Mouse (Mus musculus): ENCODE measurements around the gene Tmem255b.

Tmem255b gene

GRCm38 (mm10) chr8:13448145-13448544, 13.2 kb downstream of the Tmem255b start:
- DNase-seq, result no peak

GRCm38 (mm10) chr8:13451747-13452277, 16.8 kb downstream of the Tmem255b start:
- DNase-seq, result no peak

DNA sequence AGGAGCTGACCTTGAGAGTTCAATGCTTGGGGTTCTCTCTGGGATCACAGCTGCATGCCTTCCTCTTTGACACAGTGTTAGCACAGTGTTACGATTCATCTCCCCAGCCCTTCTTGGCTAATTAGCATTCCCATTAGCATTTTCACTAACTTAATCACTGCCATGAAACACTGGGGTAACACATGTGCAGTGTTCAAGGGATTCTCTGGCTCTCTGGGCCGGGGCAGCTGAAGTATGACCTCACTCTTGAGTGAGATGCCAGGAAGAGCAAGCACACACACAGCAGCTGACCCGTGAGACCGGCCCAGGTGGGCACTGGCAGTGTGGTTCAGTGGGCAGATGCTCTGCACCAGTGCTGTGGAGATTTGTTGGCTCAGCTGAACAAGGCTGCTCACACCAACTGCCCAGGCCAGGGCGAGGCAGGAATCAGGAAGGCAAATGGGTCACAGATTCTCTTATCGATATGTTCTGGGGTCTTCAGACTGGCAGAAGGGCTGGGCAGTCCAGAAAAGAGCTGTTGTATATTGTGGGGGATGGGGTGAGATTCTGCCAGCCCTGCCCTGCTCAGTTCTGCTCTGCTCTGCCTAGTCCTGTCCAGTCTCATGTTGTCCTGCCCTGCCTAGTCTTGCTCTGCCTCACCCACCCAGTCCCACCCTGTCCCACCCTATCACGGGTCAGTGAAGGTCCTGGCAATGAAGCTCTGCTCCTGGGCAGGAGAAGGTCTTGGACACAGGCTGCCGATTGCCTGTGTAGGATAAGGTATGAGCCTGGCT, 19.5 kb downstream of the Tmem255b start:
- DNase-seq, result no peak

DNA sequence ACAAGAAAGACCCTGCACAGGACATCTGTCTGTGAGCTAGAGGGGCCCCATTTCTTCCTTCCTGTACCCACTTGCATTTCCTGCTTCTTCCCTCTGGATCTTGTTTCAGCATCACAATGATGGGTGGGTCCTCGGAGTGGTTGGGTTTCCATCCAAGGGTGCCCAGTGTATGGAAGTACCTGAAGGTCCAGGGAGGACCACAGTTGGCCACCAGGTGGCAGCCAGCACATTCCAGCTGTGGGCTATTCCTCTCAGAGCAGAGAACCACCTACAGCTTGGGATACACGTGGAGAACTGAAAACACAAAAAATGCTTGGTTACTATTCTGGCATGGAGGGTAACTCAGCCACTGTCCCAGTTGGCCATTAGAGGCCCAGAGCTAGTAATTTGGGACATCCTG, 20.3 kb downstream of the Tmem255b start:
- peak; percentile 63 for DNase-seq

- DNase-seq, result no peak
These were observed 24.4 kb downstream of the Tmem255b start for GRCm38 (mm10) chr8:13459431-13459830.

DNA sequence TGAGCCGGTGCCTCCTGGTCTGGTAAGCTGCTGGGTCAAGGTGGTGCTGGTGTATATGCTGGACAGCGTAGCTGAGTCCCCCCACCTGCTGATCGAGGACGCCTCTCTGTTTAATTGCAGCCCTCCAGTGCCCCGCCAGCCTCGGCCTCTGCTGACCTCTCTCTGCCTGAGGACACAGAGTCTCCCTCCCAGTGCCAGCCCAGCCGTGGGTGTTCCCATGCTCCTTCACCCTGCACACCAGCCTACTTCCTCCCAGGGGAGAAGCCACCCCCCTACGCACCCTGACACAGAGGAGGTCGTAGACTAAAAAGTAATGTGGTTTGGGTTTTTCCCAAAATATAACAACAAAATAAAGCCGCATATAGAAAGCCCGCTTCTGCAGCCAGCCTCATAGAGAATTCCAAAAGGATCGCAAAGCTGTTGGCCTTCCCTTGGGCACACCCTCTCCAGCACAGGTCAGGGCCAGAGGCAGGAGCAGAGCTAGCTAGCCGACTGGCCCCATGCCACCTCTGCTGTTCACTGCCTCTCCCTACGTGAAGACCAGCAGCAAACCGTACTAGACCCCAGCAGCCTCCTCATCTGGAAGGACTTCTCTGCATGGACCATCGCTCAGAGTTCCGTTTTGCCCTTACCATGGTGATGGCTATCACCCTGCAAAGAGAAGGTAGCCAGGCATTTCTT, 26.2 kb downstream of the Tmem255b start:
- no peak for DNase-seq

GRCm38 (mm10) chr8:13461843-13462242, 26.9 kb downstream of the Tmem255b start:
- peak; percentile 90 for DNase-seq

GRCm38 (mm10) chr8:13462392-13462791, 27.4 kb downstream of the Tmem255b start:
- DNase-seq, result no peak

- DNase-seq, result no peak
These were observed 30.3 kb downstream of the Tmem255b start for GRCm38 (mm10) chr8:13465324-13465723.

GRCm38 (mm10) chr8:13466989-13467388, 32.0 kb downstream of the Tmem255b start:
- DNase-seq, result peak; percentile 39

GRCm38 (mm10) chr8:13468737-13469136, 33.7 kb downstream of the Tmem255b start:
- no peak for DNase-seq

GRCm38 (mm10) chr8:13471484-13471883, 36.5 kb downstream of the Tmem255b start:
- no peak for DNase-seq

GRCm38 (mm10) chr8:13472284-13472683, 37.3 kb downstream of the Tmem255b start:
- no peak for DNase-seq

- DNase-seq, result no peak
These were observed 40.9 kb downstream of the Tmem255b start for GRCm38 (mm10) chr8:13475892-13476291.

GRCm38 (mm10) chr8:13481089-13481554, 46.1 kb downstream of the Tmem255b start:
- no peak for DNase-seq

- DNase-seq, result no peak
These were observed 46.6 kb downstream of the Tmem255b start for GRCm38 (mm10) chr8:13481596-13481995.

GRCm38 (mm10) chr8:13482101-13482801, 47.3 kb downstream of the Tmem255b start:
- DNase-seq, result no peak

DNA sequence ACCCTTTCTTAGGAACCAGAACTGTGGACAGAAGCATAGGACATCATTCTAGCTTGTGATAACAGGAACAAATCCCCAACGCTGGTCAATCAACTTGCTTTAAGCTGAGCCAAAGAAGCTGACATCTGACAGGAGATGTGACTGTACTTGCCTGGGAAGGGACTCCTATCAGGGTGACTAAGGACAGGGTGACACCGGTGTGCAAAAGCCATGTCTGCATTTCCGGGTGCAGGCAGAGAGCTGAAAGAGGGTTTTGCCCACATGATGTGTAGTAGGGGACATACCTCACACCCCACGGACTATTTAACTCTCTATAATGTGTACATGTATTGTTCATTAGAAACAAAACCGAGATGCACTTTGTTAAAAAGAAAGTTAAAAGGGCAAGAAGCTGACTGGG, 48.2 kb downstream of the Tmem255b start:
- DNase-seq, result no peak

DNA sequence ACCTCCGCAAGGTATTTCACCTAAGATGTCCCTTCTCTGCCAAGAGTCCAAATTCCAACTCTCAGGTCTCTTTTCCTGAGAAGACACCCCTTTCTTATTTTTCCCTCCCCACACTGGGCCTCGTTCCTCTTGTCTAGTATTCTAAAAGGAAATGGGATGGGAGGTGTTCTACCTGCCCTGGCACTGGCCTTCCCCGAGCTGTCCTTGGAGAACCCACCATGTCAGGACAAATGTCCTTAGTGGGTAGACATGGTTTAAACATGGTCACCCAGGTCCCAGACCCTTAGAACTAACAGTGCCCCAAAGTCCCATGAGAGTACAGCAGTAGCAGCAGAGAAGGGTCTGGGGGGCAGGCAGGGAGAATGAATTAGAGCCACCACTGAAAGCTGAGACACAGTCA, 54.4 kb downstream of the Tmem255b start:
- DNase-seq, result no peak

DNA sequence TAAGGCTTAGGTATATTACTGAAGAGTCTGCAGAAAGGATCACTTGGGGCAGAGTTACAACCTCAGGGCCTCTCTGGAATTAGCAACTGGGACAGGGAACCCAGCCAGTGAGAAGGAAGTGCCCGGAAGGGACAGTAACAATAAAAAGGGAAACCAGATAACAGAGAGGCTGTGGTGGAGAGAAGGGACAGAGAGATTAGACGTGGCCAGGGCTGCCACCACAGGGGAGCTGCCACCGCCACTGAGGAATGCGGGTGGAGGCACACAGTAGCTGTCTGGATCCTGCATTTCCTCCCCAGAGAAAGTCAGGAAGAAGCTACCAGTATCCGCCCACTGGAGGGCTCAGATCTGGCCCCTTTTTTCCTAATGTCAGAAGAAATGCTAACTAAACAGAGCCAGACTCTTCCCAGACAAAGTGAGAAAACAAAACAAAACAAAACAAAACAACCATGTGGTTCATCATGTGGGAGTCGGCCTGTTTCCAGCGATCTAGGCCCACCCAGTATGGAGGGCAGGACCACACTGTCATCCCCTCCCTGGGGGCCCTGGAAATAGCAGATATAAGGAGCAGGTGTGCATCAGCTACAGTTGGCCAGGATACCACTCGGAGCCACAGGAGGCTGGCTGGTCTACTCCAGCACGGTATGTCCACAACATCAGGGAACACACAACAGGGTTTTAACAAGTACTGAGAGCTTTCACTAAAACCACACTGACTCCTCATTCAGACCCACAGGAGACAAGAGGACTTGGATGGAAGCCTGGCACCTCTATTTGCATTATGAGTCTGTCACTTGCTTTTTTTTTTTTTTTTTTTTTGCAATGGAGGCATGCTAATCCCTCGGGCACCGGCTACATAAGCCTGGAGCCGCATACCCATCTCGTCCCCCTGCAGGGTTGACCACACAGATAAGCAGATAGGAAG, 55.3 kb downstream of the Tmem255b start:
- no peak for DNase-seq

DNA sequence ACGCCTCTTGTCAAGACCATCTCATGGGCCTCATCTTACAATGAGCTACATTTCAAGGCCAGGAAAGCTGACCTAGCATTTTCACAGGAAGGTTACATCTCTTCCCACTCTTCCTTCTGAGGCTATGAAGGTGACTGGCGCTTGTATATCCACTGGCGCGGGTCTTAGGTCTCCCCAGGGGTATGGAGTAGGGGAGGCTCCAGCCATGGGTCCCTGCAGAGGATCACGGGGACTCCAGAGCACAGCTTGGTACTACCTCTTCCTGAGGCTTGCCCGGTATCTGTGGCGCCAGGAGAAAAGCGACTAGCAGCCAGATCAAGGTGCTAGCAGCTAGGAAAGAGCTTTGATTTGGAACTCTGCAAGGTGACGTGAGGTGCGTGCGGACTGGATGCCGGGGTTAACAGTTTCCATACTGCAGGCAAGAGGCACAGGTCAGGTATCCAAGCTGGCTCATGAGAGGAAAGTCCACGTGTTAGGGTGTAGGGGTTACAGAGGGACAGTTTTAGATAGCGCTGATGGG, 56.6 kb downstream of the Tmem255b start:
- DNase-seq, result no peak

All from right cerebral cortex, postnatal 14 days (tissue).